Mouse (Mus musculus) gonadal fat pad, adult 2 months (tissue): ENCODE results near the gene Ilf2. TPM values are rescaled to one million over a fixed set of nuclear protein-coding genes. Genes with fewer than 3 reads are reported as not detected.

Source experiments
- DNase-seq: peaks from one replicate; pipeline ENCODE4 v3.0.0-alpha.2; 2012; ENCODE audit warnings: low read depth
- polyA plus RNA-seq: library from polyadenylated mRNA; depleted of rRNA; stranded (reverse); fragments of >200 nt; gene quantifications from 2 replicates; pipeline ENCODE4 v1.2.3, GENCODE M21; 2012

Gene Ilf2
- polyA plus RNA-seq, 1 experiment: 30.6 TPM

- no peak for DNase-seq
Measured at GRCm38 (mm10) chr3:90462579-90462978, 13.3 kb upstream of the Ilf2 start.

- no peak for DNase-seq
Measured at GRCm38 (mm10) chr3:90464552-90465080, 11.3 kb upstream of the Ilf2 start.

DNA sequence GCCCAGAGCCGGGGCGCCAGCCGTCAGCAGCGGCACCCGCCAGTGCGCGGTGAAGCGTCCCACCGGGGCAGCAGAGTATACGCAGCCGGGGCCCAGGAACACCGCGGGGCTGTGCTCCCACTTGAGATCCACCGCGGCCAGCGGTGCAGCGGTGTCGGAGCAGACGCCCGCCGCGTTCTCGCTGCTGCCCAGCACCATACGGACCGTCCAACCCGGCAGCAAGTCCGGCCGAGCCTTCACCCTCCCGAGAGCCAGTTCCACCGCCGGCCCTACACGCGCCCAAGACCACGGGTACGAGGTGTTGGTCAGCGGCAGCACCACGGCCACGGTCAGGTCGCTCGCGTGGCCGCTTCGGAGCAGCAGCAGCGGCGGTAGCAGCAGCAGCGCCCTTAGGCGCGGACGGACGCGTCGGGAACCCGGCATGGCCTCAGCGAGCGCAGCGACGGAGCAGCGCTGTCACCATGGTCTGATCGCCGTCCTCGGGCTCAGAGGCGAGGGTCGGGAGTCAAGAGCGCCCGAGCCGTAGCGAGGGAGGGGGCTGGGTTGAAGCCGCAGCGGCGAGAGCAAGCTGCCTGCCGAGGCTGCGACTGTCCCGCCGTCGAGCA is 10.7 kb upstream of the Ilf2 start:
- no peak for DNase-seq

- no peak for DNase-seq
Measured at GRCm38 (mm10) chr3:90465686-90466310, 10.1 kb upstream of the Ilf2 start, which contains the start of gene Npr1. Npr1 (minus strand) TSS chr3:90465866.

- DNase-seq: no peak
Measured at GRCm38 (mm10) chr3:90466311-90466766, 9.6 kb upstream of the Ilf2 start.

- DNase-seq: no peak
Measured at GRCm38 (mm10) chr3:90467618-90468300, 8.2 kb upstream of the Ilf2 start.

DNA sequence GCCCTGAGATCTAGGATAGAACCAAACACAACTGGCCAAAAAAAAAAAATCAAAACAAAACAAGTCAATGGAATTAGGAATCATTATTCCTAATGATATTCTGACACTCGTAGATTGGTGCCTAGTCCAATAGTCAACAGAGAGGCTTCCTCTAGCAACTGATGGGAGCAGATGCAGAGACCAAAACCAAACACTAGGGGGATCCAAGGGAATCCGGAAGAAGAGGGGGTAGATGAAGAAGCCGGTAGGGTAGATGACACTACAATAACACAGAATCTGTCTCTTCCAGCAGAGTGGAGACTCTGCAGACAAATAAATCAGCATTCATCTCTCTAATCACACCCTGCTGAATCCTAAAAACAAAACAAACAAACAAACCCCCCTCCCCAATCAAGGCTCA is 3.7 kb upstream of the Ilf2 start:
- no peak for DNase-seq

GRCm38 (mm10) chr3:90475151-90475830 is 635 bp upstream of the Ilf2 start:
- DNase-seq: no peak

- DNase-seq: no peak
Measured at GRCm38 (mm10) chr3:90486998-90487397, 11.1 kb downstream of the Ilf2 start.

- DNase-seq: no peak
Measured at GRCm38 (mm10) chr3:90488576-90488975, 12.7 kb downstream of the Ilf2 start.

GRCm38 (mm10) chr3:90490696-90491256 is 14.8 kb downstream of the Ilf2 start, which contains the start of gene Snapin:
Snapin (minus strand) TSS chr3:90491033.
- no peak for DNase-seq

- no peak for DNase-seq
Measured at GRCm38 (mm10) chr3:90491350-90491749, 15.4 kb downstream of the Ilf2 start.

DNA sequence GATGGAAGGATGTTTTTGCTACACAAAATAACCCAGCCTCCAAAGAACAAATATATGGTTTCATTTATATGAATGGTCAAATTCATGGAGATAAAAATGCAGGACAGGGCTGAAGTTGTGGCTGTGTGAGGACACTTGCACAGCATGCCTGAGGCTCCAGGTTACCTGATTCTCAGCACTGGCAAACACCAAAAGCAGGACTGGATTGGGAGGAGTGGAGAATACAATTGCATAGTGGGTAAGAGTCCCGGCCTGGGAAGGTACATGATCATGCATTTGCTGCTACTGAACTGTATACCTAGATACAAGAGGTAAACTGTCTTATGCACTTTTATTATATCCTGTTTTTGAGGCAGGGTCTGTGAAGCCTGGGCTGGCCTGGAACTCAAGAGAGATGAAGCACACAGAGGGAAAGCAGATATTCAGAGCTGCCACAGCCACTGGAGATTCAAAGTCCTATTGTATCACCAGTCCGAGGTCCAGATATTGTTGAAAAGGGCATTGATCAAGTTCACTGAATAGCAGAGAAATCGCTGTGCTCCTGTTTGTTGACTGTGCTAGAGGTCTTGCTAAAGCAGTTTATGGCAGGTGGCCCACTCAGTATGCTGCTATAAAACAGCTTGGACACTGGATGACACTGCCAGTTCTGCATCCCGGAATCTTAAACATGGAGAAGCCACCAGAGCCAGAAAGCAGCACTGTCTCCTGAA is 18.1 kb downstream of the Ilf2 start:
- DNase-seq: no peak

DNA sequence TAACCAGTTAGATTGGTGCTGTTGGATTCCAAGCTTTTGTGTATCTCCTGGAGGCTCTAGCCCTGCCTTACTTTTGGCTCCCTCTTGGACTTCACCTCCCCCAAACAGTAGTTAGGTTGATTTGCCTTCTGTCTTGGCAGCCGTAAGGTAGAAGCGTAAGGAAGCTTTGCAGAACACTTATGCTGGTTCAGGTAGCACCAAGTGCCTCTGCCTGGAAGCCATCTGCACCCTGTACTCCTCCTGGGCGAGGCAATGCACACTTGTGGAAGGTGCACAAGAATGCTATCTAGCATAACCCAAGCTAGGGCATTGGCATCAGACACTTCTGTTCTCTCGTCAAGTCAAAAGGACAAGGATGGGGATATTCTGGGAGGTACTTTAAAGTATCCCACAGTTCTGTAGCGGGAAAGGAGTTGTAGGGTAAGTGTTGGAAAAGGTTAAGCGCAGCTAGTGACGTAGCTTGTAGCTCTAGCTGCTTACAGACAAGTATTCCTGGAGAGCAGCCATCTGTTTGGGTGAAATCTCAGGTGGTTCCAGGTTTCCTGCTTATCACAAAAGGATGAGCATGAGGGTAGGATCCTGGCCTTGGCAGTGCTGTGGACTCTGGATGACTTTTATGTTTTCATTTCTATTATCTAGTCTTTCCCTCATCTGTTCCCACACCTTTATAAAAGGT is 20.1 kb downstream of the Ilf2 start:
- DNase-seq: no peak

DNA sequence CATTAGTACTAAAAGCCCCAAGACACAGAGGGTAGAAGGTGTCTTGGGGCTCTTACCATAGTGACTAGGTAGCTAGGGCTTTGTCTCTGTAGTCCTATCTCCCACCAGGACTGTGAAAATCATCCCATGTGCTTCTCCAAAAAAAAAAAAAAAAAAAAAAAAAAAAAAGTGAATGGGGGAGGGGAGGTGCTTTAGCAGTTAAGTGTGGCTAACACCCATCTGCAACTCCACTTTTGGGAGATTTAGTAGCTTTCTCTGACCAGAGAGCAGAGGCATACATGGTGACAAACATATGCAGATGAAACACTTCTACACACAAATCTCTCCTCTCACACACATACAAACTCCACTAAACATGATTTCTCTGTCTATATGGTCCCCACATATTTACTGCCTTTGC is 21.7 kb downstream of the Ilf2 start:
- no peak for DNase-seq

- DNase-seq: no peak
Measured at GRCm38 (mm10) chr3:90503444-90503843, 27.5 kb downstream of the Ilf2 start.

- DNase-seq: no peak
Measured at GRCm38 (mm10) chr3:90505216-90505615, 29.3 kb downstream of the Ilf2 start.

GRCm38 (mm10) chr3:90506362-90506761 is 30.4 kb downstream of the Ilf2 start:
- DNase-seq: no peak

GRCm38 (mm10) chr3:90508287-90508949 is 32.5 kb downstream of the Ilf2 start:
- DNase-seq: no peak
